Mouse (Mus musculus) embryonic facial prominence, embryonic 10.5 days (tissue): ENCODE results near the gene Gadl1. TPM values are rescaled to one million over a fixed set of nuclear protein-coding genes. Genes with fewer than 3 reads are reported as not detected.

Experiments
- DNase-seq: peaks from one replicate; pipeline ENCODE4 v3.0.0-alpha.2; 2017; ENCODE audit warnings: low spot score
- H3K27ac ChIP-seq: fragments of 300-500 bp; sonication (generic); replicated peaks from 2 replicates; pipeline ENCODE4 v1.5.1; 2016; ENCODE audit warnings: mild to moderate bottlenecking
- H3K27me3 ChIP-seq: fragments of 300-500 bp; sonication (generic); replicated peaks from 2 replicates; pipeline ENCODE4 v1.6.1; 2016; ENCODE audit warnings: low read depth, mild to moderate bottlenecking; ENCODE audit not compliant: poor library complexity, severe bottlenecking
- H3K36me3 ChIP-seq: fragments of 300-500 bp; sonication (generic); replicated peaks from 2 replicates; pipeline ENCODE4 v1.6.1; 2016; ENCODE audit warnings: mild to moderate bottlenecking, moderate library complexity
- H3K4me1 ChIP-seq: fragments of 300-500 bp; sonication (generic); 2 replicates; pipeline ENCODE4 v1.6.1; 2016
- H3K4me3 ChIP-seq: fragments of 300-500 bp; sonication (generic); 2 replicates; pipeline ENCODE4 v1.5.1; 2016; ENCODE audit warnings: mild to moderate bottlenecking, moderate library complexity
- H3K9me3 ChIP-seq: fragments of 300-500 bp; sonication (generic); 2 replicates; pipeline ENCODE4 v1.6.1; 2016; ENCODE audit warnings: mild to moderate bottlenecking
- WGBS: fragments of 180-500 bp; shearing (Covaris S2); methylation state at CpG from one replicate; pipeline ENCODE4 v1.1.7; 2016; 5-methylcytosine and 5-hydroxymethylcytosine counted together
- polyA plus RNA-seq: library from polyadenylated mRNA; unstranded; fragments of >200 nt; fragmentation: Nextera tagmentation; extraction: Ambion mirVana; gene quantifications from 2 replicates; pipeline ENCODE4 v1.2.1, GENCODE M21; 2016

Gadl1 gene
- polyA plus RNA-seq, 1 experiment from 2014 or later: 0.35 TPM

GRCm38 (mm10) chr9:115908325-115908724 lies 930 bp upstream of the Gadl1 start:
- Histone ChIP-seq H3K36me3 (no peaks in the 10 kb centered on the region), H3K4me3 (peak overlapping the region; percentile 28; the same call in 1 of the 2 replicates), H3K4me1 (peaks cover 11% of the 10 kb centered on the region; the same call in 1 of the 2 replicates), H3K27me3 (peaks cover 10% of the 10 kb centered on the region; the same call in 1 of the 2 replicates), H3K9me3 (no peaks in the 10 kb centered on the region), H3K27ac (no peak overlapping the region)
- WGBS: 9% methylated on average over 15 of the region's 15 CpGs
- DNase-seq: peak; percentile 28

- 70% methylated on average over 7 of the region's 7 CpGs for WGBS
- no peaks in the 10 kb centered on the region; the same call in 1 of the 2 replicates for H3K4me1 ChIP-seq
- H3K36me3 ChIP-seq: no peaks in the 10 kb centered on the region
- H3K27ac ChIP-seq: no peak overlapping the region
- H3K9me3 ChIP-seq: no peaks in the 10 kb centered on the region
- no peak overlapping the region for H3K4me3 ChIP-seq
- no peak for DNase-seq
- peaks cover 4% of the 10 kb centered on the region; the same call in 1 of the 2 replicates for H3K27me3 ChIP-seq
These were observed 4.8 kb downstream of the Gadl1 start for GRCm38 (mm10) chr9:115914006-115914405.

- H3K9me3 ChIP-seq: no peaks in the 10 kb centered on the region
- no peak overlapping the region for H3K27ac ChIP-seq
- WGBS: 84% methylated on average over 14 of the region's 14 CpGs
- H3K36me3 ChIP-seq: no peaks in the 10 kb centered on the region
- no peak for DNase-seq
- H3K27me3 ChIP-seq: no peaks in the 10 kb centered on the region
- H3K4me1 ChIP-seq: no peaks in the 10 kb centered on the region; the same call in 1 of the 2 replicates
- H3K4me3 ChIP-seq: no peak overlapping the region
These were observed 6.5 kb downstream of the Gadl1 start for GRCm38 (mm10) chr9:115915586-115916270.

- Histone ChIP-seq H3K27me3 (no peaks in the 10 kb centered on the region), H3K4me3 (no peak overlapping the region), H3K36me3 (no peaks in the 10 kb centered on the region), H3K9me3 (no peaks in the 10 kb centered on the region), H3K27ac (no peak overlapping the region), H3K4me1 (no peaks in the 10 kb centered on the region)
- no peak for DNase-seq
- WGBS: 94% methylated on average over 3 of the region's 3 CpGs
These were observed 10.5 kb downstream of the Gadl1 start for GRCm38 (mm10) chr9:115919736-115920135.

GRCm38 (mm10) chr9:115922662-115923061 lies 13.4 kb downstream of the Gadl1 start:
- Histone ChIP-seq H3K36me3 (no peaks in the 10 kb centered on the region), H3K27ac (no peak overlapping the region), H3K4me1 (no peaks in the 10 kb centered on the region), H3K9me3 (no peaks in the 10 kb centered on the region), H3K27me3 (no peaks in the 10 kb centered on the region), H3K4me3 (no peak overlapping the region)
- DNase-seq: no peak
- 94% methylated on average over 10 of the region's 10 CpGs for WGBS

- whole genome bisulfite sequencing: 98% methylated on average over 1 of the region's 1 CpGs
- no peaks in the 10 kb centered on the region for H3K9me3 ChIP-seq
- no peak overlapping the region for H3K4me3 ChIP-seq
- no peaks in the 10 kb centered on the region for H3K36me3 ChIP-seq
- H3K27ac ChIP-seq: no peak overlapping the region
- H3K4me1 ChIP-seq: no peaks in the 10 kb centered on the region
- no peak for DNase-seq
- no peaks in the 10 kb centered on the region for H3K27me3 ChIP-seq
These were observed 14.8 kb downstream of the Gadl1 start for GRCm38 (mm10) chr9:115924094-115924493.

- H3K4me3 ChIP-seq: no peak overlapping the region
- DNase-seq: no peak
- no peaks in the 10 kb centered on the region for H3K36me3 ChIP-seq
- peaks cover 6% of the 10 kb centered on the region for H3K4me1 ChIP-seq
- WGBS: 87% methylated on average over 2 of the region's 2 CpGs
- H3K27me3 ChIP-seq: no peaks in the 10 kb centered on the region
- H3K27ac ChIP-seq: no peak overlapping the region
- no peaks in the 10 kb centered on the region for H3K9me3 ChIP-seq
These were observed 22.5 kb downstream of the Gadl1 start for GRCm38 (mm10) chr9:115931803-115932202.

GRCm38 (mm10) chr9:115932741-115933140 lies 23.5 kb downstream of the Gadl1 start:
- Histone ChIP-seq H3K9me3 (no peaks in the 10 kb centered on the region), H3K4me3 (no peak overlapping the region), H3K27me3 (no peaks in the 10 kb centered on the region), H3K36me3 (no peaks in the 10 kb centered on the region), H3K27ac (no peak overlapping the region), H3K4me1 (peaks cover 6% of the 10 kb centered on the region)
- WGBS: 91% methylated on average over 4 of the region's 4 CpGs
- no peak for DNase-seq

- Histone ChIP-seq H3K27ac (no peak overlapping the region), H3K9me3 (no peaks in the 10 kb centered on the region), H3K27me3 (no peaks in the 10 kb centered on the region), H3K4me1 (peaks cover 6% of the 10 kb centered on the region), H3K36me3 (no peaks in the 10 kb centered on the region), H3K4me3 (no peak overlapping the region)
- WGBS: 71% methylated on average over 7 of the region's 7 CpGs
- DNase-seq: no peak
These were observed 24.1 kb downstream of the Gadl1 start for GRCm38 (mm10) chr9:115933243-115933964.

- Histone ChIP-seq H3K27me3 (no peaks in the 10 kb centered on the region), H3K27ac (no peak overlapping the region), H3K36me3 (no peaks in the 10 kb centered on the region), H3K9me3 (no peaks in the 10 kb centered on the region), H3K4me3 (no peak overlapping the region), H3K4me1 (peaks cover 6% of the 10 kb centered on the region)
- DNase-seq: no peak
- 91% methylated on average over 11 of the region's 11 CpGs for WGBS
These were observed 25.0 kb downstream of the Gadl1 start for GRCm38 (mm10) chr9:115934288-115934687.

- Histone ChIP-seq H3K27me3 (no peaks in the 10 kb centered on the region), H3K36me3 (no peaks in the 10 kb centered on the region), H3K4me3 (no peak overlapping the region), H3K9me3 (no peaks in the 10 kb centered on the region), H3K27ac (no peak overlapping the region), H3K4me1 (peaks cover 6% of the 10 kb centered on the region)
- 81% methylated on average over 2 of the region's 2 CpGs for WGBS
- no peak for DNase-seq
These were observed 27.1 kb downstream of the Gadl1 start for GRCm38 (mm10) chr9:115936350-115936749.

GRCm38 (mm10) chr9:115937915-115938314 lies 28.7 kb downstream of the Gadl1 start:
- H3K9me3 ChIP-seq: no peaks in the 10 kb centered on the region
- 91% methylated on average over 5 of the region's 5 CpGs for WGBS

GRCm38 (mm10) chr9:115939420-115939819 lies 30.2 kb downstream of the Gadl1 start:
- H3K27ac ChIP-seq: no peak overlapping the region
- no peak overlapping the region for H3K4me3 ChIP-seq
- 88% methylated on average over 3 of the region's 3 CpGs for WGBS
- H3K36me3 ChIP-seq: no peaks in the 10 kb centered on the region
- peaks cover 3% of the 10 kb centered on the region; the same call in 1 of the 2 replicates for H3K4me1 ChIP-seq
- H3K9me3 ChIP-seq: no peaks in the 10 kb centered on the region
- no peak for DNase-seq
- no peaks in the 10 kb centered on the region for H3K27me3 ChIP-seq

More at GRCm38 (mm10) chr9:115937915-115938314, 28.7 kb downstream of the Gadl1 start:
- H3K36me3 ChIP-seq: no peaks in the 10 kb centered on the region
- no peak for DNase-seq
- H3K4me1 ChIP-seq: peaks cover 6% of the 10 kb centered on the region
- no peak overlapping the region for H3K4me3 ChIP-seq
- no peak overlapping the region for H3K27ac ChIP-seq
- H3K27me3 ChIP-seq: no peaks in the 10 kb centered on the region
